Mouse (Mus musculus) thymus, postnatal 25 days (tissue): ENCODE results near the gene Arid1b.

Source experiments
- DNase-seq: peaks from one replicate; pipeline ENCODE4 v3.0.0; 2022

The Arid1b gene

GRCm38 (mm10) chr17:5022019-5022544 is 27.9 kb downstream of the Arid1b start:
- no peak for DNase-seq

- no peak for DNase-seq
Measured at GRCm38 (mm10) chr17:5023745-5024144, 29.6 kb downstream of the Arid1b start.

- no peak for DNase-seq
Measured at GRCm38 (mm10) chr17:5025400-5025799, 31.3 kb downstream of the Arid1b start.

GRCm38 (mm10) chr17:5026578-5026977 is 32.4 kb downstream of the Arid1b start:
- peak; percentile 34 for DNase-seq

- DNase-seq: no peak
Measured at GRCm38 (mm10) chr17:5029148-5029547, 35.0 kb downstream of the Arid1b start.

- no peak for DNase-seq
Measured at GRCm38 (mm10) chr17:5030290-5030689, 36.2 kb downstream of the Arid1b start.

- DNase-seq: no peak
Measured at GRCm38 (mm10) chr17:5033346-5033745, 39.2 kb downstream of the Arid1b start.

GRCm38 (mm10) chr17:5034201-5034600 is 40.1 kb downstream of the Arid1b start:
- no peak for DNase-seq

- peak; percentile 49 for DNase-seq
Measured at GRCm38 (mm10) chr17:5036200-5036835, 42.2 kb downstream of the Arid1b start.

GRCm38 (mm10) chr17:5037199-5037598 is 43.1 kb downstream of the Arid1b start:
- DNase-seq: no peak

GRCm38 (mm10) chr17:5039826-5040225 is 45.7 kb downstream of the Arid1b start:
- DNase-seq: no peak

GRCm38 (mm10) chr17:5043871-5044270 is 49.7 kb downstream of the Arid1b start:
- no peak for DNase-seq

GRCm38 (mm10) chr17:5045613-5046012 is 51.5 kb downstream of the Arid1b start:
- no peak for DNase-seq

- no peak for DNase-seq
Measured at GRCm38 (mm10) chr17:5047373-5047772, 53.2 kb downstream of the Arid1b start.

GRCm38 (mm10) chr17:5050266-5050665 is 56.1 kb downstream of the Arid1b start:
- DNase-seq: no peak

GRCm38 (mm10) chr17:5050970-5051530 is 56.9 kb downstream of the Arid1b start:
- DNase-seq: no peak

- DNase-seq: no peak
Measured at GRCm38 (mm10) chr17:5052091-5052799, 58.1 kb downstream of the Arid1b start.

GRCm38 (mm10) chr17:5052800-5053179 is 58.7 kb downstream of the Arid1b start:
- no peak for DNase-seq

GRCm38 (mm10) chr17:5053201-5053600 is 59.1 kb downstream of the Arid1b start:
- no peak for DNase-seq

- DNase-seq: no peak
Measured at GRCm38 (mm10) chr17:5055412-5055811, 61.3 kb downstream of the Arid1b start.

- no peak for DNase-seq
Measured at GRCm38 (mm10) chr17:5056654-5057053, 62.5 kb downstream of the Arid1b start.

GRCm38 (mm10) chr17:5057286-5057685 is 63.2 kb downstream of the Arid1b start:
- DNase-seq: no peak

- no peak for DNase-seq
Measured at GRCm38 (mm10) chr17:5057944-5058720, 64.0 kb downstream of the Arid1b start.
